Mouse (Mus musculus) stomach, embryonic 14.5 days (tissue): ENCODE measurements around the gene Cend1. TPM values are rescaled to one million over a fixed set of nuclear protein-coding genes. Genes with fewer than 3 reads are reported as not detected.

Experiments
- polyA plus RNA-seq: library from polyadenylated mRNA; unstranded; fragments of >200 nt; fragmentation: Nextera tagmentation; extraction: Ambion mirVana; gene quantifications from 2 replicates; pipeline ENCODE4 v1.2.1, GENCODE M21; 2014

The Cend1 gene
- polyA plus RNA-seq, 1 experiment from 2014 or later = 1.9 TPM

Other genes with a start within 250 kb of the Cend1 start
- gene Hras, start 235.5 kb downstream of the Cend1 start, polyA plus RNA-seq = 79.4 and 85.5 TPM in 2 replicates
- gene Lrrc56, start 235.3 kb downstream of the Cend1 start, polyA plus RNA-seq = 5.3 and 6.1 TPM in 2 replicates
- gene Lmntd2, start 215.4 kb downstream of the Cend1 start, polyA plus RNA-seq = 1.7 and 2.3 TPM in 2 replicates
- gene Rassf7, start 213.6 kb downstream of the Cend1 start, polyA plus RNA-seq = 57.2 and 59.2 TPM in 2 replicates
- gene Phrf1, start 200.7 kb downstream of the Cend1 start, polyA plus RNA-seq = 69.0 and 72.1 TPM in 2 replicates
- gene Irf7, start 163.0 kb downstream of the Cend1 start, polyA plus RNA-seq = 1.4 and 1.6 TPM in 2 replicates
- gene Cdhr5, start 152.7 kb downstream of the Cend1 start, polyA plus RNA-seq = 1.6 and 1.7 TPM in 2 replicates
- 9.1 and 10.5 TPM in 2 replicates for gene Sct, start 150.4 kb downstream of the Cend1 start, polyA plus RNA-seq
- 0.20 and 0.35 TPM in 2 replicates for gene Drd4, start 137.5 kb downstream of the Cend1 start, polyA plus RNA-seq
- 80.2 and 82.9 TPM in 2 replicates for gene Deaf1, start 101.8 kb downstream of the Cend1 start, polyA plus RNA-seq
- gene Tmem80, start 101.8 kb downstream of the Cend1 start, polyA plus RNA-seq = 30.8 and 32.4 TPM in 2 replicates
- gene Eps8l2, start 90.6 kb downstream of the Cend1 start, polyA plus RNA-seq = 28.1 and 30.6 TPM in 2 replicates
- gene Taldo1, start 37.3 kb downstream of the Cend1 start, polyA plus RNA-seq = 252 and 262 TPM in 2 replicates
- 57.8 and 61.4 TPM in 2 replicates for gene Gatd1, start 15.4 kb downstream of the Cend1 start, polyA plus RNA-seq
- 31.5 and 34.0 TPM in 2 replicates for gene Slc25a22, start 8.4 kb upstream of the Cend1 start, polyA plus RNA-seq
- gene Pidd1, start 14.5 kb upstream of the Cend1 start, polyA plus RNA-seq = 8.5 and 10.1 TPM in 2 replicates
- gene Rplp2, start 17.9 kb upstream of the Cend1 start, polyA plus RNA-seq = 1,504 and 1,535 TPM in 2 replicates
- gene Pnpla2, start 25.7 kb upstream of the Cend1 start, polyA plus RNA-seq = 21.7 and 26.0 TPM in 2 replicates
- gene Cracr2b, start 31.6 kb upstream of the Cend1 start, polyA plus RNA-seq = 15.5 and 20.2 TPM in 2 replicates
- 87.0 and 94.0 TPM in 2 replicates for gene Cd151, start 37.9 kb upstream of the Cend1 start, polyA plus RNA-seq
- gene Polr2l, start 45.6 kb upstream of the Cend1 start, polyA plus RNA-seq = 65.1 and 72.3 TPM in 2 replicates
- 72.1 and 76.7 TPM in 2 replicates for gene Tspan4, start 45.7 kb upstream of the Cend1 start, polyA plus RNA-seq
- gene Chid1, start 110.4 kb upstream of the Cend1 start, polyA plus RNA-seq = 37.4 and 38.3 TPM in 2 replicates
- 70.4 and 71.8 TPM in 2 replicates for gene Ap2a2, start 132.7 kb upstream of the Cend1 start, polyA plus RNA-seq
- 1.2 and 1.6 TPM in 2 replicates for gene Muc6, start 225.8 kb upstream of the Cend1 start, polyA plus RNA-seq